Mouse (Mus musculus): Measurements from ENCODE around the gene Gm45713. TPM values are rescaled to one million over a fixed set of nuclear protein-coding genes. Genes with fewer than 3 reads are reported as not detected.
"Not testable (repeated sequence)": the region's sequence is repeated elsewhere in the genome, so short reads cannot be mapped to it uniquely, and the experiment has no call there.

Gene Gm45713
- polyA plus RNA-seq, 1 experiment from 2014 or later, result 0.13 TPM

GRCm38 (mm10) chr7:45113476-45113875, 22.6 kb downstream of the Gm45713 start:
- Histone ChIP-seq H3K9me3 (replicated peaks) (no peaks in the 10 kb centered on the region), H3K36me3 (ENCODE audit: poor library complexity, severe bottlenecking) (peaks cover 10% of the 10 kb centered on the region), H3K4me2 (no peak overlapping the region), H3K9ac (no peak overlapping the region), H3K4me3 (no peak overlapping the region), H3K4me1 (no peaks in the 10 kb centered on the region), H3K27me3 (no peaks in the 10 kb centered on the region), H3K27ac (no peak overlapping the region)
- WGBS, result 88% methylated on average over 2 of the region's 2 CpGs
- ATAC-seq, result no peak

- Histone ChIP-seq H3K27ac (no peak overlapping the region), H3K9ac (no peak overlapping the region), H3K4me3 (no peak overlapping the region), H3K4me1 (no peaks in the 10 kb centered on the region), H3K36me3 (ENCODE audit: poor library complexity, severe bottlenecking) (peaks cover under 1% of the 10 kb centered on the region; the same call in 1 of the 2 replicates), H3K27me3 (no peaks in the 10 kb centered on the region), H3K9me3 (replicated peaks) (no peaks in the 10 kb centered on the region), H3K4me2 (no peak overlapping the region)
- ATAC-seq, result no peak
- 72% methylated on average over 3 of the region's 3 CpGs for WGBS
Observed at GRCm38 (mm10) chr7:45112529-45112928, 23.5 kb downstream of the Gm45713 start.

GRCm38 (mm10) chr7:45111940-45112339, 24.1 kb downstream of the Gm45713 start:
- ATAC-seq, result no peak
- H3K27me3 ChIP-seq, result no peaks in the 10 kb centered on the region
- no peak overlapping the region for H3K9ac ChIP-seq
- H3K4me3 ChIP-seq, result no peak overlapping the region
- 73% methylated on average over 2 of the region's 2 CpGs for WGBS
- no peak overlapping the region for H3K27ac ChIP-seq
- no peaks in the 10 kb centered on the region for H3K4me1 ChIP-seq
- H3K36me3 ChIP-seq (ENCODE audit: poor library complexity, severe bottlenecking), result no peaks in the 10 kb centered on the region
- no peak overlapping the region for H3K4me2 ChIP-seq
- H3K9me3 ChIP-seq (replicated peaks), result no peaks in the 10 kb centered on the region

GRCm38 (mm10) chr7:45110089-45110488, 25.9 kb downstream of the Gm45713 start:
- WGBS, result 89% methylated on average over 4 of the region's 4 CpGs

GRCm38 (mm10) chr7:45107052-45107645, 28.9 kb downstream of the Gm45713 start:
- WGBS, result 56% methylated on average over 5 of the region's 5 CpGs
- ATAC-seq, result no peak
- H3K4me1 ChIP-seq, result no peaks in the 10 kb centered on the region

More at GRCm38 (mm10) chr7:45110089-45110488, 25.9 kb downstream of the Gm45713 start:
- H3K4me3 ChIP-seq; H3K36me3 ChIP-seq (ENCODE audit: poor library complexity, severe bottlenecking); H3K27ac ChIP-seq; H3K9ac ChIP-seq; H3K4me1 ChIP-seq; H3K27me3 ChIP-seq; ATAC-seq; H3K9me3 ChIP-seq (replicated peaks); H3K4me2 ChIP-seq: not testable (repeated sequence)

GRCm38 (mm10) chr7:45106441-45106840, 29.6 kb downstream of the Gm45713 start:
- Histone ChIP-seq H3K9ac (no peak overlapping the region), H3K4me2 (no peak overlapping the region), H3K27me3 (no peaks in the 10 kb centered on the region), H3K4me3 (no peak overlapping the region), H3K36me3 (ENCODE audit: poor library complexity, severe bottlenecking) (no peaks in the 10 kb centered on the region), H3K4me1 (no peaks in the 10 kb centered on the region), H3K27ac (no peak overlapping the region), H3K9me3 (replicated peaks) (no peaks in the 10 kb centered on the region)
- WGBS, result 24% methylated on average over 6 of the region's 6 CpGs
- no peak for ATAC-seq

More at GRCm38 (mm10) chr7:45107052-45107645, 28.9 kb downstream of the Gm45713 start:
- no peak overlapping the region for H3K4me2 ChIP-seq
- no peak overlapping the region for H3K9ac ChIP-seq
- H3K27ac ChIP-seq, result no peak overlapping the region
- no peak overlapping the region for H3K4me3 ChIP-seq
- no peaks in the 10 kb centered on the region for H3K27me3 ChIP-seq
- H3K36me3 ChIP-seq (ENCODE audit: poor library complexity, severe bottlenecking), result no peaks in the 10 kb centered on the region
- no peaks in the 10 kb centered on the region for H3K9me3 ChIP-seq (replicated peaks)

GRCm38 (mm10) chr7:45105491-45105890, 30.5 kb downstream of the Gm45713 start:
- 79% methylated on average over 8 of the region's 8 CpGs for WGBS
- Histone ChIP-seq H3K4me1 (no peaks in the 10 kb centered on the region), H3K4me3 (no peak overlapping the region), H3K27ac (no peak overlapping the region), H3K4me2 (no peak overlapping the region), H3K9ac (no peak overlapping the region), H3K9me3 (replicated peaks) (no peaks in the 10 kb centered on the region), H3K27me3 (no peaks in the 10 kb centered on the region), H3K36me3 (ENCODE audit: poor library complexity, severe bottlenecking) (no peaks in the 10 kb centered on the region)
- ATAC-seq, result no peak

GRCm38 (mm10) chr7:45104941-45105340, 31.1 kb downstream of the Gm45713 start:
- no peak for ATAC-seq
- Histone ChIP-seq H3K27me3 (no peaks in the 10 kb centered on the region), H3K9ac (no peak overlapping the region), H3K27ac (no peak overlapping the region), H3K9me3 (replicated peaks) (no peaks in the 10 kb centered on the region), H3K4me3 (no peak overlapping the region), H3K4me2 (no peak overlapping the region), H3K36me3 (ENCODE audit: poor library complexity, severe bottlenecking) (no peaks in the 10 kb centered on the region), H3K4me1 (no peaks in the 10 kb centered on the region)
- WGBS, result 87% methylated on average over 5 of the region's 5 CpGs

GRCm38 (mm10) chr7:45103652-45104180, 32.3 kb downstream of the Gm45713 start, which contains the start of gene Fcgrt:
Gene Fcgrt, minus strand, starts transcription at chr7:45103851.
- Histone ChIP-seq H3K4me3 (no peak within 1 kb of the TSS), H3K27me3 (no peaks in the 10 kb centered on the region), H3K4me2 (no peak within 1 kb of the TSS), H3K27ac (no peak within 1 kb of the TSS), H3K9me3 (replicated peaks) (no peaks in the 10 kb centered on the region), H3K36me3 (ENCODE audit: poor library complexity, severe bottlenecking) (no peaks in the 10 kb centered on the region), H3K9ac (no peak within 1 kb of the TSS), H3K4me1 (no peaks in the 10 kb centered on the region)
- 80% methylated on average over 7 of the region's 7 CpGs for WGBS
- no peak for ATAC-seq

- ATAC-seq, result no peak
- 83% methylated on average over 9 of the region's 9 CpGs for WGBS
- Histone ChIP-seq H3K27me3 (no peaks in the 10 kb centered on the region), H3K9ac (no peak overlapping the region), H3K4me2 (no peak overlapping the region), H3K27ac (no peak overlapping the region), H3K9me3 (replicated peaks) (no peaks in the 10 kb centered on the region), H3K36me3 (ENCODE audit: poor library complexity, severe bottlenecking) (no peaks in the 10 kb centered on the region), H3K4me1 (no peaks in the 10 kb centered on the region), H3K4me3 (no peak overlapping the region)
Observed at GRCm38 (mm10) chr7:45102940-45103585, 33.0 kb downstream of the Gm45713 start.

GRCm38 (mm10) chr7:45102441-45102840, 33.6 kb downstream of the Gm45713 start:
- Histone ChIP-seq H3K4me3 (no peak overlapping the region), H3K9ac (no peak overlapping the region), H3K27me3 (no peaks in the 10 kb centered on the region), H3K4me2 (no peak overlapping the region), H3K36me3 (ENCODE audit: poor library complexity, severe bottlenecking) (no peaks in the 10 kb centered on the region), H3K9me3 (replicated peaks) (no peaks in the 10 kb centered on the region), H3K27ac (no peak overlapping the region), H3K4me1 (no peaks in the 10 kb centered on the region)
- 94% methylated on average over 11 of the region's 11 CpGs for WGBS
- ATAC-seq, result no peak

GRCm38 (mm10) chr7:45100046-45100445, 36.0 kb downstream of the Gm45713 start:
- Histone ChIP-seq H3K27ac (no peak overlapping the region), H3K36me3 (ENCODE audit: poor library complexity, severe bottlenecking) (no peaks in the 10 kb centered on the region), H3K9me3 (replicated peaks) (no peaks in the 10 kb centered on the region), H3K27me3 (no peaks in the 10 kb centered on the region), H3K4me3 (no peak overlapping the region), H3K4me1 (no peaks in the 10 kb centered on the region), H3K9ac (no peak overlapping the region), H3K4me2 (no peak overlapping the region)
- WGBS, result 92% methylated on average over 6 of the region's 6 CpGs
- no peak for ATAC-seq

Data from forebrain, embryonic 13.5 days (tissue).